Mouse (Mus musculus) liver, postnatal 0 days (tissue): ENCODE data around the gene Coro2a. TPM values are rescaled to one million over a fixed set of nuclear protein-coding genes. Genes with fewer than 3 reads are reported as not detected.
A peak's percentile ranks its signal among the peaks of the same experiment; 100 is the strongest.
"Not testable (repeated sequence)": the region's sequence is repeated elsewhere in the genome, so short reads cannot be mapped to it uniquely, and the experiment has no call there.

Experiments
- ATAC-seq: fragments of 200-750 bp; cut with Nextera tagmentation; 2 replicates; pipeline ENCODE4 v1.8.0; 2017; ENCODE audit warnings: mild to moderate bottlenecking, moderate library complexity
- DNase-seq: peaks from one replicate; pipeline ENCODE4 v3.0.0-alpha.2; 2016
- H3K27ac ChIP-seq: fragments of 300-500 bp; sonication (generic); 2 replicates; pipeline ENCODE4 v1.5.1; 2014; ENCODE audit warnings: antibody characterized with exemption, moderate library complexity, mild to moderate bottlenecking, low read depth
- H3K27me3 ChIP-seq: fragments of 300-500 bp; sonication (generic); 2 replicates; pipeline ENCODE4 v1.6.1; 2014; ENCODE audit warnings: low read length, control low read depth, mixed read lengths; ENCODE audit not compliant: insufficient read depth
- H3K36me3 ChIP-seq: fragments of 300-500 bp; sonication (generic); replicated peaks from 2 replicates; pipeline ENCODE4 v1.6.1; 2014; ENCODE audit warnings: mild to moderate bottlenecking, control low read depth, low read length, moderate library complexity, mixed read lengths; ENCODE audit not compliant: insufficient read depth
- H3K4me1 ChIP-seq: fragments of 300-500 bp; sonication (generic); 2 replicates; pipeline ENCODE4 v1.6.1; 2014; ENCODE audit warnings: antibody characterized with exemption, mild to moderate bottlenecking, control low read depth; ENCODE audit not compliant: insufficient read depth
- H3K4me2 ChIP-seq: fragments of 300-500 bp; sonication (generic); 2 replicates; pipeline ENCODE4 v1.6.1; 2014; ENCODE audit warnings: low read depth, mild to moderate bottlenecking, low read length, moderate library complexity, mixed read lengths
- H3K4me3 ChIP-seq: fragments of 300-500 bp; sonication (generic); 2 replicates; pipeline ENCODE4 v1.5.1; 2014; ENCODE audit warnings: low read depth, low read length
- H3K9ac ChIP-seq: fragments of 300-500 bp; sonication (generic); replicated peaks from 2 replicates; pipeline ENCODE4 v1.6.1; 2014; ENCODE audit warnings: mild to moderate bottlenecking, moderate library complexity
- H3K9me3 ChIP-seq: fragments of 300-500 bp; sonication (generic); 2 replicates; pipeline ENCODE4 v1.6.1; 2016; ENCODE audit warnings: mild to moderate bottlenecking, control low read depth, low read length, mixed read lengths
- CTCF ChIP-seq: sonication (generic); IDR thresholded peaks from 2 replicates; pipeline ENCODE4 v1.5.1; 2016; ENCODE audit warnings: antibody characterized with exemption, low read depth
- EP300 ChIP-seq: IDR thresholded peaks from 2 replicates; pipeline ENCODE4 v1.6.1; 2016; ENCODE audit warnings: antibody characterized with exemption, low read depth, mild to moderate bottlenecking
- WGBS: fragments of 180-500 bp; shearing (Covaris S2); extraction: QIAGEN DNeasy Blood & Tissue Kit; methylation state at CpG from one replicate; pipeline ENCODE4 v1.1.7; 2014; ENCODE audit not compliant: insufficient replicate concordance; 5-methylcytosine and 5-hydroxymethylcytosine counted together
- polyA plus RNA-seq: library from polyadenylated mRNA; unstranded; fragments of >200 nt; fragmentation: Nextera tagmentation; extraction: Ambion mirVana; gene quantifications from 2 replicates; pipeline ENCODE4 v1.2.1, GENCODE M21; 2015

Coro2a gene
- polyA plus RNA-seq, 1 experiment from 2014 or later = 2.2 TPM

GRCm38 (mm10) chr4:46581577-46581976 lies 20.4 kb downstream of the Coro2a start:
- H3K27me3 ChIP-seq, H3K27ac ChIP-seq, DNase-seq, H3K4me3 ChIP-seq, H3K9ac ChIP-seq, H3K9me3 ChIP-seq, H3K4me1 ChIP-seq, ATAC-seq, H3K36me3 ChIP-seq, H3K4me2 ChIP-seq: not testable (repeated sequence)
- WGBS = 92% methylated on average over 22 of the region's 22 CpGs

DNA sequence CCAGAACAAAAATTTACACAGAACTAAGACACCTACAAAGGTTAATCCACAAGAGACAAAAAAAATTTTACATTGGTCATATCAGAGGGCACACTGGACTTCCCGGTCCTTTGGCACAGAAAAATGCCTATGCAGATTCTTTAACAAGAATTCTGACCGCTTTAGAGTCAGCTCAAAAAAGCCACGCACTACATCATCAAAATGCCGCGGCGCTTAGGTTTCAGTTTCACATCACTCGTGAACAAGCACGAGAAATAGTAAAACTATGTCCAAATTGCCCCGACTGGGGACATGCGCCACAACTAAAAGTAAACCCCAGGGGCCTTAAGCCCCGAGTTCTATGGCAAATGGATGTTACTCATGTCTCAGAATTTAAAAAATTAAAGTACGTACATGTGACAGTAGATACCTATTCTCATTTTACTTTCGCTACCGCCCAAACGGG lies 21.2 kb downstream of the Coro2a start:
- H3K9ac ChIP-seq, H3K27ac ChIP-seq, H3K27me3 ChIP-seq, ATAC-seq, H3K36me3 ChIP-seq, DNase-seq, H3K4me2 ChIP-seq, H3K4me3 ChIP-seq, H3K4me1 ChIP-seq, H3K9me3 ChIP-seq: not testable (repeated sequence)
- WGBS = 87% methylated on average over 15 of the region's 15 CpGs

DNA sequence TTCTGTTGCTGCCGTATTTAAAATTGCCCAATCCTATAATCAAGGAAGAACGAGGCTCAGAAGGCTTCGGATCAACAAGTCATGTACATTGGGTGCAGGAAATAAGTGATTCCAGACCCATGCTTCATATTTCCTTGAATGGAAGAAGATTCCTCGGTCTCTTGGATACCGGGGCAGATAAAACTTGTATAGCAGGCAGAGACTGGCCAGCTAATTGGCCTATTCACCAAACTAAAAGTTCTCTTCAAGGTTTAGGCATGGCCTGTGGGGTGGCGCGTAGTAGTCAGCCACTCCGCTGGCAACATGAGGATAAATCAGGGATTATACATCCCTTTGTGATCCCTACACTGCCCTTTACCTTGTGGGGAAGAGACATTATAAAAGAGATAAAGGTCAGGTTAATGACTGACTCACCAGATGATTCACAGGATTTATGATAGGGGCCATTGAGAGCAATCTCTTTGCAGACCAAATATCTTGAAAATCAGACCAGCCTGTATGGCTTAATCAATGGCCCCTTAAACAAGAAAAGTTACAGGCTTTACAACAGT lies 23.1 kb downstream of the Coro2a start:
- not testable (repeated sequence) for H3K9me3 ChIP-seq, H3K36me3 ChIP-seq, H3K4me1 ChIP-seq, H3K27me3 ChIP-seq, H3K27ac ChIP-seq, H3K4me3 ChIP-seq, ATAC-seq, H3K9ac ChIP-seq, H3K4me2 ChIP-seq, DNase-seq
- 84% methylated on average over 8 of the region's 8 CpGs for WGBS

GRCm38 (mm10) chr4:46578228-46578627 lies 23.8 kb downstream of the Coro2a start:
- no peak for ATAC-seq
- Histone ChIP-seq H3K36me3 (no peaks in the 10 kb centered on the region), H3K4me2 (no peak overlapping the region), H3K9me3 (no peaks in the 10 kb centered on the region), H3K9ac (no peak overlapping the region), H3K27ac (no peak overlapping the region), H3K4me1 (peaks cover 9% of the 10 kb centered on the region; the same call in 1 of the 2 replicates), H3K4me3 (no peak overlapping the region), H3K27me3 (no peaks in the 10 kb centered on the region)
- 67% methylated on average over 1 of the region's 1 CpGs for WGBS
- TF ChIP-seq EP300 = no peak
- TF ChIP-seq CTCF = no peak
- DNase-seq = no peak

DNA sequence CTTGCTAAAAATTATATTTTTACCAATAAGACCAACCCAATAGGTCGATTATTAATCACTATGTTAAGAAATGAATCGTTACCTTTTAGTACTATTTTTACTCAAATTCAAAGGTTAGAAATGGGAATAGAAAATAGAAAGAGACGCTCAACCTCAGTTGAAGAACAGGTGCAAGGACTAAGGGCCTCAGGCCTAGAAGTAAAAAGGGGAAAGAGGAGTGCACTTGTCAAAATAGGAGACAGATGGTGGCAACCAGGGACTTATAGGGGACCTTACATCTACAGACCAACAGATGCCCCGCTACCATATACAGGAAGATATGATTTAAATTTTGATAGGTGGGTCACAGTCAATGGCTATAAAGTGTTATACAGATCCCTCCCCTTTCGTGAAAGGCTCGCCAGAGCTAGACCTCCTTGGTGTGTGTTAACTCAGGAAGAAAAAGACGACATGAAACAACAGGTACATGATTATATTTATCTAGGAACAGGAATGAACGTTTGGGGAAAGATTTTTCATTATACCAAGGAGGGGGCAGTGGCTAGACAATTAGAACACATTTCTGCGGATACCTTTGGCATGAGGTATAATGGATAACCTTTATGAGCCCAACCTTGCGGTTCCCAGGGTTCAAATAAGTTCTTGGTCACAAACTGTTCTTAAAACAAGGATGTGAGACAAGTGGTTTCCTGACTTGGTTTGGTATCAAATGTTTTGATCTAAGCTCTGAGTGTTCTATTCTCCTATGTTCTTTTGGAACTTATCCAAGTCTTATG lies 26.3 kb downstream of the Coro2a start:
- 48% methylated on average over 6 of the region's 10 CpGs for WGBS
- H3K27ac ChIP-seq = not testable (repeated sequence)

DNA sequence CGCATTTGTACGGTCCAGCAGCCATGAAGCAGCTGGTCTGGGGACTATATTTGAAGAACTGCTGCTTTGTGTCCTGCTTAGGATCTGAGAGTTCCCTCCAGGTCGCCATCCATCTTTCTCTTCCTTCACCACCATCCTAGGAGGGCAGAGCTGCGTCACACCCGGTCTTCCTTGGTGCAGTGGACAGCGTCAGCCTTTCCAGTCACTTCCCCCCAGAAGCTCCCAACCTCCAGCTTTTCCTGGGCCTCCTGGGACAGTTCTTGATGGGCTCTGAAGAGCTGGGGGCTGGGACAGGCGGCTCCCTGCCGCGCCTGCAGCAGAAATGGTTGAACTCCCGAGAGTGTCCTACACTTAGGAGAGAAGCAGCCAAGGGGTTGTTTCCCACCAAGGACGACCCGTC lies 27.2 kb downstream of the Coro2a start:
- DNase-seq (no peak), ATAC-seq (no peak)
- 31% methylated on average over 10 of the region's 12 CpGs for WGBS
- no peak overlapping the region for H3K9ac ChIP-seq
- H3K4me3 ChIP-seq = no peak overlapping the region
- no peak for TF ChIP-seq CTCF
- no peak for TF ChIP-seq EP300
- no peaks in the 10 kb centered on the region for H3K27me3 ChIP-seq
- peaks cover 9% of the 10 kb centered on the region; the same call in 1 of the 2 replicates for H3K4me1 ChIP-seq
- H3K4me2 ChIP-seq = peak overlapping the region; percentile 45
- H3K36me3 ChIP-seq = no peaks in the 10 kb centered on the region
- H3K27ac ChIP-seq = peak overlapping the region; percentile 72
- H3K9me3 ChIP-seq = no peaks in the 10 kb centered on the region

More for the DNA sequence above, 26.3 kb downstream of the Coro2a start:
- H3K36me3 ChIP-seq, H3K9me3 ChIP-seq, H3K27me3 ChIP-seq, H3K4me3 ChIP-seq, H3K9ac ChIP-seq, ATAC-seq, DNase-seq, H3K4me2 ChIP-seq, H3K4me1 ChIP-seq: not testable (repeated sequence)
